Mouse (Mus musculus) liver, adult 2 months (tissue): ENCODE results near the gene Tmeff1.

ENCODE experiments used
- CTCF ChIP-seq: fragments of 200-500 bp; IDR thresholded peaks from 2 replicates; pipeline ENCODE4 v1.5.1; 2011; ENCODE audit warnings: low read depth, low read length, control low read depth
- POLR2A ChIP-seq: fragments of 200-500 bp; IDR thresholded peaks from 2 replicates; pipeline ENCODE4 v1.6.1; 2011; ENCODE audit warnings: low read length, control low read depth; ENCODE audit not compliant: insufficient read depth; ENCODE audit errors: extremely low read depth

DNA sequence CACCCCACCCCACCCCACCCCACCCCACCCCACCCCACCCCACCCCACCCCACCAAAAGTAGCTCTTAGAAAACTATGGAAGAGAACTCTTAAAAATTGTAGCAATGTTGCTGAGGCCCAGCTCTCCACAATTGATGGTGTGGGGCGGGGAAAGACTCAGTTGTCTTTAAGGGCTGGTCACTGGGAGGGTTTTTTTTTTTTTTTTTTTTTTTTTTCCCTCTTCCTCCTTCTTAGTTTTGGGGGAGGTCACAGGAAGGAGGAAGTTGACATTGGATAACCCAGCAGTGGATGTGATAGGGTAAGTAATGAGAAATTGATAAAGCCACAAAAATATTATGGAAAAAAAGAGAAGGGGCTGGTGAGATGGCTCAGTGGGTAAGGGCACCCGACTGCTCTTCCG lies 111.7 kb downstream of the Tmeff1 start:
- TF ChIP-seq CTCF (no peak), POLR2A (no peak)
